Mouse (Mus musculus) liver, embryonic 15.5 days (tissue): Measurements from ENCODE around the gene Rph3al. TPM values are rescaled to one million over a fixed set of nuclear protein-coding genes. Genes with fewer than 3 reads are reported as not detected.
A peak's percentile ranks its signal among the peaks of the same experiment; 100 is the strongest.

Experiments used
- ATAC-seq: fragments of 200-750 bp; cut with Nextera tagmentation; 2 replicates; pipeline ENCODE4 v1.8.0; 2017; ENCODE audit warnings: moderate number of reproducible peaks, mild to moderate bottlenecking, moderate library complexity; ENCODE audit not compliant: insufficient read depth
- H3K27ac ChIP-seq: fragments of 300-500 bp; sonication (generic); replicated peaks from 2 replicates; pipeline ENCODE4 v1.5.1; 2015; ENCODE audit warnings: mild to moderate bottlenecking, inconsistent platforms
- H3K27me3 ChIP-seq: fragments of 300-500 bp; sonication (generic); 2 replicates; pipeline ENCODE4 v1.6.1; 2015; ENCODE audit warnings: mild to moderate bottlenecking, inconsistent platforms
- H3K36me3 ChIP-seq: fragments of 300-500 bp; sonication (generic); replicated peaks from 2 replicates; pipeline ENCODE4 v1.6.1; 2015; ENCODE audit warnings: moderate library complexity, mild to moderate bottlenecking, inconsistent platforms
- H3K4me1 ChIP-seq: fragments of 300-500 bp; sonication (generic); replicated peaks from 2 replicates; pipeline ENCODE4 v1.6.1; 2015; ENCODE audit warnings: inconsistent platforms
- H3K4me2 ChIP-seq: fragments of 300-500 bp; sonication (generic); 2 replicates; pipeline ENCODE4 v1.6.1; 2015; ENCODE audit warnings: moderate library complexity, mild to moderate bottlenecking, inconsistent platforms
- H3K4me3 ChIP-seq: fragments of 300-500 bp; sonication (generic); replicated peaks from 2 replicates; pipeline ENCODE4 v1.5.1; 2015; ENCODE audit warnings: mild to moderate bottlenecking, inconsistent platforms
- H3K9ac ChIP-seq: fragments of 300-500 bp; sonication (generic); 2 replicates; pipeline ENCODE4 v1.6.1; 2015; ENCODE audit warnings: moderate library complexity, mild to moderate bottlenecking, inconsistent platforms
- H3K9me3 ChIP-seq: fragments of 300-500 bp; sonication (generic); replicated peaks from 2 replicates; pipeline ENCODE4 v1.6.1; 2016; ENCODE audit warnings: inconsistent platforms
- WGBS: fragments of 180-500 bp; shearing (Covaris S2); methylation state at CpG from one replicate; pipeline ENCODE4 v1.1.7; 2015; ENCODE audit warnings: mixed read lengths; ENCODE audit not compliant: insufficient replicate concordance; 5-methylcytosine and 5-hydroxymethylcytosine counted together
- polyA plus RNA-seq: library from polyadenylated mRNA; unstranded; fragments of >200 nt; fragmentation: Nextera tagmentation; extraction: Ambion mirVana; gene quantifications from 2 replicates; pipeline ENCODE4 v1.2.1, GENCODE M21; 2015

Gene Rph3al
- polyA plus RNA-seq, 1 experiment from 2014 or later, result 0.47 TPM

- no peak overlapping the region for H3K9ac ChIP-seq
- no peaks in the 10 kb centered on the region for H3K9me3 ChIP-seq
- no peak for ATAC-seq
- 43% methylated on average over 3 of the region's 3 CpGs for WGBS
- no peak overlapping the region for H3K4me2 ChIP-seq
- no peak overlapping the region for H3K4me3 ChIP-seq
- peaks cover 7% of the 10 kb centered on the region; the same call in 1 of the 2 replicates for H3K27me3 ChIP-seq
- no peaks in the 10 kb centered on the region for H3K36me3 ChIP-seq
- H3K4me1 ChIP-seq, result no peaks in the 10 kb centered on the region
- no peak overlapping the region for H3K27ac ChIP-seq
Measured at GRCm38 (mm10) chr11:75948789-75949188, 10.6 kb upstream of the Rph3al start.

GRCm38 (mm10) chr11:75947223-75947622, 9.0 kb upstream of the Rph3al start:
- no peak overlapping the region for H3K4me2 ChIP-seq
- H3K4me3 ChIP-seq, result no peak overlapping the region
- H3K9me3 ChIP-seq, result no peaks in the 10 kb centered on the region
- no peaks in the 10 kb centered on the region for H3K36me3 ChIP-seq
- H3K27ac ChIP-seq, result no peak overlapping the region
- ATAC-seq, result no peak
- WGBS, result 50% methylated on average over 5 of the region's 5 CpGs
- 0 out of 2 replicates have a peak, but pooled peaks cover under 1% of the 10 kb centered on the region for H3K27me3 ChIP-seq
- no peaks in the 10 kb centered on the region for H3K4me1 ChIP-seq
- no peak overlapping the region for H3K9ac ChIP-seq

DNA sequence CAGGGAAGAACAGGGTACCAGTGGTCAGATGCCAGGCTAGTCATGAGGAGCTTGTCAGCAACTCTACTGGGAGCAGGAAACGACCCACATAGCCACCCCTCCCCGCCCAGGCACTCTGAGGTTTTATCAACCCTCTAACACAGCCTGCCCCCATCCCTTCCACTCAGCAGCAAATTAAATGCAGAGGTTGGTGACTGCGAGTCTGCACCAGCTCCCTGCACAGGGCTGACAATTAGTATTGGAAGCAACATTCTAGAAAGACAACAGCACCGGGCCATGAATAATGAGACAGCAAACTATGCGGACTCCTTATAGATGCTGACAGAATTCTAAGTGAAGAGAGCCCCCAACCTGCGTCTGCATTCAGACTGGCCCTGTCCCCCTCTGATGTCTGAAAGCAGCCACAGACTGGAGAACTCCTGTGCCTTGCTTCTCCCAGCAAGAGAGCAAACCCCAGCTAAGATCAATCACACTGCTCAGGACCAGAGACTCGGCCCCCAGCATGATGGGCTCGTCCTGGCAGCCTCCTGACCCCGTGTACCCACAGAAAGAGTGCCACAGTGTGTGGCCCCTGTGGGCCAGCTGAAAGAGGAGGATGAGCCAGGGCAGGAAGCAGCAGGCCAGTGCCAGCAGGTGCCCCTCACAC, 7.7 kb upstream of the Rph3al start:
- Histone ChIP-seq H3K4me3 (no peak overlapping the region), H3K9ac (no peak overlapping the region), H3K4me2 (no peak overlapping the region), H3K4me1 (no peaks in the 10 kb centered on the region), H3K27me3 (no peaks in the 10 kb centered on the region), H3K27ac (no peak overlapping the region), H3K9me3 (no peaks in the 10 kb centered on the region), H3K36me3 (no peaks in the 10 kb centered on the region)
- ATAC-seq, result no peak
- WGBS, result 29% methylated on average over 9 of the region's 9 CpGs

GRCm38 (mm10) chr11:75937370-75937871, 808 bp downstream of the Rph3al start:
- ATAC-seq, result no peak
- Histone ChIP-seq H3K9ac (no peak overlapping the region), H3K27me3 (no peaks in the 10 kb centered on the region), H3K4me1 (peaks cover 16% of the 10 kb centered on the region), H3K9me3 (no peaks in the 10 kb centered on the region), H3K4me3 (no peak overlapping the region), H3K36me3 (no peaks in the 10 kb centered on the region), H3K27ac (no peak overlapping the region), H3K4me2 (no peak overlapping the region)
- WGBS, result 41% methylated on average over 6 of the region's 6 CpGs

DNA sequence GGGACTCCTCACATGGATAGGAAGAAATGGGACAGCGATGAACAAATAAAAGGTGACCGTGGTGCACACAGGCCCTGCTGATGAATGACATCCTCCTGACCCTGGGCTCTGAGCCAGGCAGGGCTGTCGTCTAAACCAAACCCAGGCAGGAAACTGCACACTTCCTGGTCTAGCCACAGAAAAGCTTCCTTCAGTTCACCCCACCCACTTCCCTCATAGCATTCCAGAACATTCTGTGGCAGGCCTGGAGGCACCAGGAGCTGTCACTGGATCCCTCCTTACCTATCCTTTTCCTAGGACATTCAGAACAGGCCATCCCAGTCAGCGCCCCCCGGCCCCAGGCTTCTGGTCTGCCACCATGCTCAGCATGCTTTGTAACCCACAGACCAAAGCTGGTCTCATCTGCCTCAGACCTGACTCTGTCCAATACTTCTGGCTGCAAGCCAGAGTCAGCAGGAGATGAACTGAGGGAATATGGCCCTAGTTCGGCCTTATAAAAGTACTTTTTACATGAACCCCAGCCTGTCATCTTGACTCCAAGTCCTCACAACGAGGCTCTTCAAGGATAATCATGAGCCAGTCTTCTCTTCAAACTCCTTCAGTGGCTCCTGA, 2.3 kb downstream of the Rph3al start:
- Histone ChIP-seq H3K36me3 (no peaks in the 10 kb centered on the region), H3K4me3 (no peak overlapping the region), H3K27ac (no peak overlapping the region), H3K9ac (no peak overlapping the region), H3K4me2 (no peak overlapping the region), H3K9me3 (no peaks in the 10 kb centered on the region), H3K27me3 (no peaks in the 10 kb centered on the region), H3K4me1 (peaks cover 16% of the 10 kb centered on the region)
- WGBS, result 21% methylated on average over 7 of the region's 7 CpGs
- ATAC-seq, result peak; percentile 51; the same call in 1 of the 2 replicates

DNA sequence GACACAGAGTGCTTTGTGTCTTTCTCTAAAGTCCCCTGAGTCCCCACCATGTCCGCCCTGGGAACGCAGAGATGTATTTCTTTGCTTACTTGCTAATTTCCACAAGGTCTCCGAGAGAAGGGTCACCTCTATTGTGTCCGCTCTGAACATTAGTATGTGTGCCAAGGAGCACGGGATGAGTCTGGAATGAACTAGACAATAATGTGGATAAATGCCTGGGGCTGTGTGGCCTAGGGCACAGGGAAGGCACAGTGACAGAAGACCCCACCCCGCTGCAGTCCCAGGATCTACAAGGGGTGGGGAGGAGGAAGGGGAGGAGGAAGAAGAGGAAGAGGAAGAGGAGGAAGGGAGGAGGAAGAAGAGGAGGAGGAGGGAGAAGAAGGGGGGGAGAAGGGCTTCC, 3.8 kb downstream of the Rph3al start:
- Histone ChIP-seq H3K4me3 (no peak overlapping the region), H3K9ac (no peak overlapping the region), H3K4me2 (no peak overlapping the region), H3K36me3 (no peaks in the 10 kb centered on the region), H3K9me3 (no peaks in the 10 kb centered on the region), H3K4me1 (peaks cover 16% of the 10 kb centered on the region), H3K27me3 (no peaks in the 10 kb centered on the region), H3K27ac (no peak overlapping the region)
- ATAC-seq, result no peak
- WGBS, result 70% methylated on average over 6 of the region's 6 CpGs

- Histone ChIP-seq H3K9me3 (no peaks in the 10 kb centered on the region), H3K4me2 (no peak overlapping the region), H3K4me1 (peaks cover 16% of the 10 kb centered on the region), H3K27me3 (no peaks in the 10 kb centered on the region), H3K9ac (no peak overlapping the region), H3K4me3 (no peak overlapping the region), H3K36me3 (no peaks in the 10 kb centered on the region), H3K27ac (no peak overlapping the region)
- 62% methylated on average over 5 of the region's 5 CpGs for WGBS
- no peak for ATAC-seq
Measured at GRCm38 (mm10) chr11:75933371-75933770, 4.9 kb downstream of the Rph3al start.

GRCm38 (mm10) chr11:75930911-75931678, 7.1 kb downstream of the Rph3al start:
- no peaks in the 10 kb centered on the region for H3K27me3 ChIP-seq
- H3K4me2 ChIP-seq, result no peak overlapping the region
- no peaks in the 10 kb centered on the region for H3K9me3 ChIP-seq
- H3K36me3 ChIP-seq, result no peaks in the 10 kb centered on the region
- H3K9ac ChIP-seq, result no peak overlapping the region
- H3K4me1 ChIP-seq, result peaks cover 27% of the 10 kb centered on the region
- no peak overlapping the region for H3K4me3 ChIP-seq
- ATAC-seq, result no peak
- H3K27ac ChIP-seq, result no peak overlapping the region
- 47% methylated on average over 11 of the region's 11 CpGs for WGBS

GRCm38 (mm10) chr11:75930208-75930607, 8.0 kb downstream of the Rph3al start:
- Histone ChIP-seq H3K4me2 (no peak overlapping the region), H3K9me3 (no peaks in the 10 kb centered on the region), H3K36me3 (no peaks in the 10 kb centered on the region), H3K9ac (no peak overlapping the region), H3K4me3 (no peak overlapping the region), H3K27me3 (no peaks in the 10 kb centered on the region), H3K27ac (no peak overlapping the region), H3K4me1 (peaks cover 23% of the 10 kb centered on the region)
- 66% methylated on average over 9 of the region's 9 CpGs for WGBS
- no peak for ATAC-seq

DNA sequence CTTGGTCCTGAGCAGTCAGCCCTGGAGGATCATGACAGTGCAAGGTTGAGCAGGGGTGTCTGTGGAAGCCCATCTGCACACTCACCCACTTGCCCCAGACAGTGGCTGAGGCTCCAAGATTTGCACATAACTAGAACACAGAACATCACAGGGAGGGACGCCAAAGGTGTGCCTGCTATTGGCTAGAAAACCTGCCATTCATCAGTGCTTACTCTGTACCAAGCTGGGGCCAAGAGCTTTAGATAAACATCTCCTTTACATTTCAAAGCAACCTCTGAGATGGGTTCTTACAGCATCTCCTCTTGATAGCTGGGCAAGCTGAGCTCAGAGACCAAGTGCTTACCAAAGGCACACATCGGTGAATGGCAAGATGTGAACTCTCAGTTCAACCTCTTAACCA, 10.3 kb downstream of the Rph3al start:
- no peak overlapping the region for H3K9ac ChIP-seq
- H3K27me3 ChIP-seq, result no peaks in the 10 kb centered on the region
- H3K36me3 ChIP-seq, result no peaks in the 10 kb centered on the region
- H3K4me2 ChIP-seq, result no peak overlapping the region
- no peak for ATAC-seq
- no peak overlapping the region for H3K27ac ChIP-seq
- H3K4me1 ChIP-seq, result peaks cover 23% of the 10 kb centered on the region
- H3K4me3 ChIP-seq, result no peak overlapping the region
- 52% methylated on average over 2 of the region's 2 CpGs for WGBS
- H3K9me3 ChIP-seq, result no peaks in the 10 kb centered on the region
